Mouse (Mus musculus): ENCODE measurements around the gene Adcy5.
A peak's percentile ranks its signal among the peaks of the same experiment; 100 is the strongest.

Adcy5 gene

DNA sequence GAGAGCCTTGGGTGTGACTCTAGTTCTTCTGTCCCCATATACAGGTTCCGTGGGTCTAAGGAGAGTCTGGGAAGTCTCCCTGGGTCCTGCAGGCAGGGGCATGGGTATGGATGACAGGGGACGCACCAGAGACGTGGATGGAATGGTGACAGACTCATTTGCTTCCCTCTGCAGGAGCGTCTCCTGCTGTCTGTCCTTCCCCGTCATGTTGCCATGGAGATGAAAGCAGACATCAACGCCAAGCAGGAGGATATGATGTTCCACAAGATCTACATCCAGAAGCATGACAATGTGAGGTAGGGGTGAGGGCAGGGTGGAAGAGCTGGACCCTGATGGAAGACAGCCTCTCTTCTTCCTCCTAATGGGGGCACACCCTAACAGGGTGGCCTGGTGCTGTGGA lies 98.3 kb downstream of the Adcy5 start:
- no peak for DNase-seq (ENCODE audit: extremely low spot score, low spot score)

DNA sequence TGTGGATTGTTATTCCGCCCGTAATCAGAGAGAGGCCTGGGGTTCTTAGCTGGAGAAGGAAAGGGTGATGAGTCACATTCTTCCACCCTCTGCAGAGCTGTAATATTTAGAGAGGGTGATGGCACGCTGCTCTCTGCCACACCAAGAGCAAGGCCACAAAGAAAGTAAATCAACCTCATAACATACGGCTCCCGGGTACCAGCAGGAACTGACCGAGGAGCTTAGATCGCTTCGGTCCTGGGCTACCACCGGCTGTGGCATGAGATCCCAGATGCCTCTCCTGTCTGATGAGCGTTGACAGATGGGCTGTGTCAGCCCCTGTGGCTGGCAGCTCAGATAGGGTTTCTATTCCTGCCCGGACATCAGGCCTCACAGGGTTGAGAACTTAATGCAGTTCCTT lies 101.3 kb downstream of the Adcy5 start:
- no peak for DNase-seq (ENCODE audit: extremely low spot score, low spot score)

DNA sequence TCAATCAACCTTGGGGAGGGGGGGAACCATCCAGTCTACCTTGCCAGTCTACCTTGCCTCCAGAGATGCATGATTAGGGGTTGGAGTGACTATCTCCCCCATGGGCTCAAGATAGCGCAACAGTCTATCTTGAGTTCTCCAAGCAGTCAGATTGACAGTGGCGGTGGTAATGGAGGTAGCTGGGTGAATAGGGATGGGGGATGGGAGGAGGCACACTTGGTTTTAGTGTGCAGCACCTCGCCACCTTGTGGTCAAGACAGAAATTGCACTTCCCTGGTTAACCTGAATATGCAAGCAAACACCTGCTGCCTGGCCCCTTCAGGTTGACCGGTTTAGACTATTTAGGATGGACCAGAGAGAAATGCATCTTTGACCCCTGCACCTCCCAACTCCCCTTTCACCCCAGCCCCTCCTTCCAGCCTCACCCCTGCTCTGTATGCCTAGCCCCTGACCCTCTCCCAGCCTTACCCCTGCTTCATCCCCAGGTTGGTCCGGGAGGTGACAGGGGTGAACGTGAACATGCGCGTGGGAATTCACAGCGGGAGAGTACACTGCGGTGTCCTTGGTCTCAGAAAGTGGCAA lies 115.8 kb downstream of the Adcy5 start:
- DNase-seq (ENCODE audit: extremely low spot score, low spot score) = peak; percentile 87

DNA sequence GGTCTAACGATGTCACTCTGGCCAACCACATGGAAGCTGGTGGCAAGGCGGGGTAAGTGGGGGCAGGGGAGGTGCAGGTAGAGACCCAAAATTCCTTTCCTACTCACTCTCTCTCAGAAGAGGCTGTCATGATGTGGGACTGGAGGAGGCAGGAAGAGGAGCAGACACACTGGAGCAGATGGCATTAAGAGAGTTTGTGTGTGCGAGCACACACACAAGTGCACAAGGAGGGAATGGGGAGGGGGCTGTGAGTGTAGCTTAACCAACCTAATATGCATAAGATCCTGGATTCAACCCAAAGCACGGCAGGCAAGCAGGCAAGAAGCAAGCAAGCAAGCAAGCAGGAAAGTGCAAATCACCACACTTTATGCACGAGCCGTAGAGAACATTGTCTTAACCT lies 116.3 kb downstream of the Adcy5 start:
- DNase-seq (ENCODE audit: extremely low spot score, low spot score) = no peak

DNA sequence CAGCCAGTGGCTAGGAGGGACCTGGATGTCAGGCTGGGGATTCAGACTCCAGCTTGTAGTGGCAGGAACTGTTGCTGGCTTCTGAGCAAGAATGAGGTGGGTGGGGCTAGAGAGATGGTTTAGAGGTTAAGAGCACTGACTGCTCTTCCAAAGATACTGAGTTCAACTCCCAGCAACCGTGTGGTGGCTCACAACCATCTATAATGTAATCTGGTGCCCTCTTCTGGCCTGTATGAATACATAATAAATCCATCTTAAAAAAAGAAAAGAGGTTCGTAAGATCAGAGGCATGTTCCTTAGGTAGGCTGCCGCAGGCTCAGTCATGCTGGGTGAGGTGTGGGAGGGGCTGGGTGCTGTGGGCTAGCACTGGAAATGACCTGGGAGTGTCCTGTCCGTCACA lies 116.9 kb downstream of the Adcy5 start:
- no peak for DNase-seq (ENCODE audit: extremely low spot score, low spot score)

DNA sequence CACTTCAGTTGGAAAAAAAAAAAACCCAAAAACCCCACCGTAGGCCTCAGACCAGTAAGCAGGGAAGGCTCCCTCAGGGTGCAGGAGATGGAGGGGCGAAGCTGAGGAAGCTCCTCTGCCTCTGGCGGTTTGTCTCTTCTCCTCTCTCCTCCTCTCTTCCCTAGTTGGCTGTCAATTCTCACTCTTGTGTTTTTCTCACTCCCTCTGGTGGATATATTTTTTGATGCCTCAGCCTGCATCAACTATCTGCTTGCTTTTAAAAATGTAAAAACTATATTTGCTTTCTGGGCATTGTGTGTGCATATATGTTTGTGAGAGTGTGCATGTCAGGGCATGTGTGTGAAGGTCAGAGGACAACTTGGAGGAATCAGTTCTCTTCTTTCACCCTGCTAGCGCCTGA lies 117.7 kb downstream of the Adcy5 start:
- DNase-seq (ENCODE audit: extremely low spot score, low spot score) = no peak

DNA sequence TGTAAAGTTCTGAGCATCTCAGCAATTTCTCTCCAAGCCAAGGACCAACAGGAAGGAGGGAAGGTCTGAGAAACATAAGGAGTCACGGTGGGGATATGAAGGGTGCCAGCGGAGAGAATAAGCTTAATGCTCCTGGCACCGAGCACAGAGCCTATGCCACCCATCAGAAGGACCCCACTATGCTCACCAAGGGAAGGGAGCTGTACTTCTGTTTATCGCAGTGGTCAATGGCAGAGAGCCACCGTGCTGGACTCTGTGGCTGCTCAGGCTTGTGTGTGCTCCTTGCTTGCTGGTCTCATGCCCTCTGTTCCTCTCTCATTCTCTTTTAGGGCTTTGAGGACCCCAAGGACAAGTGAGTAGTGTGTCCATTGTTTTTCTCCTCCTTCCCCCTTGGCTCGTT lies 123.5 kb downstream of the Adcy5 start:
- no peak for DNase-seq (ENCODE audit: extremely low spot score, low spot score)

DNA sequence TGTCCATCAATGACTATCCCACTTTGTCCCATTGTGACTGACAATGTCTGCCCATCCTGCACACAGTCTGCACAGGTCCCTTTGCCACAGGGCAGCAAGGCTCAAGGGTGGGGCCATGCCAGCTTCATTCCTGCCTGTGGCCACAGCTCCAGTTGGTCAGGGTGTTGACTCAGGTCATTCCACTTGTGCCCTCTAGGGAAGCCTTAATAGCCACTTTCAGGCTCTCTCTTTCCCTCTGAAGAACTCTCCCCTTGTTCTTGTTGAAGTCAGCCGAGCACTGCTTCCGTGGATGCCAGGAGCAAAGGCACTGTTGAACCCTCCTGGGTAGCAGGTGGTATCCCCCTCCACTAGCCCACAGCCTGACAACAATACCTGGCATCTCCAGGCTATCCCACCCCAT lies 127.8 kb downstream of the Adcy5 start:
- no peak for DNase-seq (ENCODE audit: extremely low spot score, low spot score)

DNA sequence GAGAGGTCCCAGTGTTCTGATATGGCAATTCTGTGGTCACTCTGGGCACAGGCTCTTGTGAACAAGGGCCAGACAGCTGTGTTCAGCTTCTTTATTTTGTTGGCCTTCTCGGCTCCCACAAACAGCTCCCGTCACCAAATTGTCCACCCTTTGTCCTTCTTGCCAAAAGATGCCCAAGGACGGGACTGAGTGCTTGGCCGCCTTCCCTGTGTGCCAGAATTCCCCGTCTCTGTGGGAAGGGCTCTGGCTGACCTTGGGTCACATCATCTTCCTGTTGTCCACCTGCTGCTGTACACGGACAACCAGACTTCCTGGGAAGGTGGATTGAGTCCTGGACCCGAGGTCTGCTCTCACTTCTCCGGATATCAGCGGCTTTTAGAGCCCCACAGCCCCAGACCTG lies 131.1 kb downstream of the Adcy5 start:
- no peak for DNase-seq (ENCODE audit: extremely low spot score, low spot score)

DNA sequence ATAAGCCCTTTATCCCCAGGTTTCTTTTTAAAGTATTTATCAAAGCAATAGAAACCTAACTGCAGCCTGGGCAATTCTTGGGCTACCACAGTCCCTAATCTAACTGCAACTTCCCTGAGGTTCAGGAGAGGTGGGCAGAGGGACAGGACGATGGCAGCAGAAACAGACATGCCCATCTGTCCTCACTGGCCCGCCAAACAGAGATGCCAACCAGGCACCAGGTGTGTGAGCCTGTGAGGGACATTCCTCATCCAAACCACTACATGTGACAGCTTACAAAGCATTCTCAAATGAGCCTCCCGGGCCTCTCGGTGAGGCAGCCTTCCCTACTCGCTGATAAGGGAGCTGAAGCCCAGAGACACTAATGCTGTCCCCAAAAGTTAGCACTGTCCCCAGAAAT lies 132.6 kb downstream of the Adcy5 start:
- DNase-seq (ENCODE audit: extremely low spot score, low spot score) = no peak

DNA sequence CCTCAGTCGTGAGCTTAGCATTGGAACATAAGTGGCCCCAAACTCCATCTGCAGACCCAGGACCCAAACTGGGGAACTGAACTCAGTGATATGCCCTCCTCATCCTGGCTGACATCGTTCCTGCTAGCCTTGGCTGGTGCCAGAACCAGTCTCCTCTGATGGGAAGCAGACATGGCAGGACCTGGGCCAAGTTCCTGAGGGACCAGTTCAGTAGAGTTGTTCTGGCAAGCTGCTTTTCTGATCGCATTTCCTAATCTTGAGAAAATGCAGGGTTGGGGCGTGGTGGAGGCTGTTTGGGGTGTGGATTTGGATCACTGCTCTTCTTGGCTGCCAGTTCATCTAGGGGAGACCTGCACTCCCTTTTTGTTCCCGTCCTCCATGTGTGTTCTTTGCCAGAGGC lies 143.1 kb downstream of the Adcy5 start:
- DNase-seq (ENCODE audit: extremely low spot score, low spot score) = no peak

DNA sequence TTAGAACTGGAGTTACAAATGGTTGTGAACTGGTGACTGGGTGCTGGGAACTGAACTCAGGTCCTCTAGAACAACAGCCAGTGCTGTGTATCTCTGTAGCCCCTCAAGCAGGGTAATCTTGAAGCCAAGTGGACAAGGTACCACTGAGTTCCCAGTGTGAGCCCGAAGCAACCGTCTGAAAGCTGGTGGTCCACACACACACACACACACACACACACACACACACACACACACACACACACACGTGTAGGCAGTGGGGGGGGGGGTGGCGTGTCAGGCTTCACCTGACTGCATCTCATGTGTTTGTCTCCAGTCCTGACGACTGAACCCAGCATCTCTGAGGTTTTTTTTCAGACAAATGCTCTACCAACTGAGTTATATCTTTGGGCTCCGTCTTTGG lies 145.5 kb downstream of the Adcy5 start:
- no peak for DNase-seq (ENCODE audit: extremely low spot score, low spot score)

DNA sequence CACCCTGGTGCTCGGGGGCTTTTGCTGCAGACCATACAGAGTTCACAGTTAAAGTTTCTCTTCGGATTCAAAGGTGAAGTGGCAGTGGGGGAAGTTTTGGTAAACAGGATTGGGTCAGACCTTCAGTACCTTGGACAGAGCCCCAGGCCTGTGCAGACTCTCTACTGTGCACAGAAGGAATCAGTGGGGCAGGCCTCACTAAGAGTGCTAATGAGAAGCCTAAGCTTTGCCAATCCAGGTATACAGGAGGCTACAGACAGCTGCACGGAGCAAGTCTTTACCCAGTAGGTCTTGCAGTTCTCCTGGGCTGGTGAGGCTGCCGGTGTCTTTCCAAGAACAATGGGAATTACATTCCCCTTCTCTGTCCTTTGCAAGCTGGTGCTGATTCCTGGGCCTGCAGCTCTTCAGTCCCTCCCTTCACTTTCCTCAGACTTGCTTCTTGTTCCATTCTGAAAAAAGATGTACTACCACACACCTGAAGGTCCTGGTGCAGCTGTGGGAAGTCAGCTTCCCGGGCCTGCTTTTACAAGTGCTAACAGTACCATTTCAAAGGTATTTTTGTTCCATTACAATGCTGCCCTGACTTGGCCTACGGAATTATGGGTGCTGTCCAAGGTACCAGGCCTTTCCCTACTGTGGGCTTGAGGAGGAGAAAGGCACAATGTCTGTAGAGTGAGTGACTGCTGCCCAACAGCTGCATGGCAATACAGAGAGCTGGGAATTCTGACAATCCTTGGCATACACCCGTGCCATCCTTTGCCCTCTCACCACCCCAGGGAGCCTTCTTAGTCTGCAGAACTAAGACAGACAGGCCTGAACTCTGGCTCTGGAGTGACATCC lies 148.0 kb downstream of the Adcy5 start:
- peak; percentile 45 for DNase-seq (ENCODE audit: extremely low spot score, low spot score)

DNA sequence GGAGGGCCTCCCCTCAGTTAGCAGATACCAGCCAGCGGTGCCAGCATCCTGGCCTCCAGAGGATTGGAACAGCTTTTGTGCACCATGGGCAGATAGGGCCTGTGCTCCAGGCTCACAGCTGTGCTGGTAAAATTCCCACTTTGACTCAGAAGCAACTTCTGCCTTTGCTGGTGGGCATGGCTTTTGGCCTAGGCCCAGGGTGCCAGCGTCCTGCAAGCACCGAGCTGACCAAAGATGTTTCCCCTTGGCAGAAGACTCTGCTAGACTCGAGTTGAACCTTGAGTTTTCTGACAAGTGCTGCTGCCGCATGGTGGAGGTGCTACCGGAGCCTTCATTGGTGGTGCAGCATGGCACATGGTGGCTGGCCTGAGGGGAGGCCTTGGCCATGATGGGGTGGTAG lies 149.0 kb downstream of the Adcy5 start:
- no peak for DNase-seq (ENCODE audit: extremely low spot score, low spot score)

DNA sequence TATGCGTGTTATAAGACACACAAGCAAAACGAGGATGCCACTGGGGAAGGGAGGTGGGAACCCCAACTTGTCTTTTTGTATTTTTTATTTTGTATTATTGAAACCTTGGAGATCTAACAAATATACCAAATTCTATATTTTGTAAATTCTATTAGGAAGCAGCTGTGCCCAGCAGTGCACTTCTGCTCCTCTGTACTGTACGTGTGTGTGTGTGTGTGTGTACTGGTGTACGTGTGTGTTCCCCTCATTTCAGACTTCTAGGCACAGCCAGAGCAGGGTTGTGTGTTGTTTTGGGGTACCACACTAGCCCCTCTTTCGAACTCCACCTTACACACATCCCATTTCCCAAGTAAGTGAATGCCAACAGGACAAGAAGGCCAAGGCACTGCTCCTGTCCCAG lies 149.7 kb downstream of the Adcy5 start:
- DNase-seq (ENCODE audit: extremely low spot score, low spot score) = no peak

DNA sequence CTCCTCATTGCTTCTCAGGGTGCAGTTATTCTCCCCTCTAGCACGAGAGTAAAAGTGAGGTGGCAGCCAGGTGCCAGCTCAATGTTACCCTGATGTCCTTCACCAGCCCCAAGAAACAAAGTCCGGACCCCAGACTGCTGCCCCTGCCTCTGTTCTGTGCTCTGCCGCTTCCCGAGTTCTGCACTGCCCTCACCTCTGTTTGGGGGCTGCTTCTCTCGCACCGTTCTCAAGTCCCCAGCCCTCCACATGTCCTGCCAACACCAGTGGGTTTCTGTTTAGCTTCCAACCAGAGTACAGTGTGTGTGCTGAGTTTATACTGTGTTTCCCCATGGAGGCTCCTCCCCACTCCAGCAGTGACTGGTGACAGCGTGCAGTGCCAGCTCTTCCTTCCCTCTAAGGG lies 150.5 kb downstream of the Adcy5 start:
- DNase-seq (ENCODE audit: extremely low spot score, low spot score) = no peak

DNA sequence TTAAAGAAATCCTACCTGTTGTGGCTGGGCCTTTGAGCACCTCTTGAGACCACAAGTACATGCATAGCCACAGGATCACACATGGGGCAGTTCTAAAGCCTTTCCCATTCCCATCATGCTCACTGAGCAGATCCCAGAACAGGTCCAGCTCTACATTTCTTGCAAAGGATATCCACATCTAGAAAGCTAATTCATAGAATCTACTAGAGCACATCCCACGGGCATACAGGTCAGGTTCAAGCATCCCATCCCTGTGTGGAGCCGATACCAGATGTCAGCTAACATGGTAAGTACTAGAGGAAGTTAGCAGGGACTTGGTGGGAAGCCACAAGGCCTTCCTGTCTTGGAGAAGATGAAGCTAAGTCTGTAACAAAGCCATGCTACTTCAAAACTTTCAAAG lies 152.0 kb downstream of the Adcy5 start:
- DNase-seq (ENCODE audit: extremely low spot score, low spot score) = no peak

DNA sequence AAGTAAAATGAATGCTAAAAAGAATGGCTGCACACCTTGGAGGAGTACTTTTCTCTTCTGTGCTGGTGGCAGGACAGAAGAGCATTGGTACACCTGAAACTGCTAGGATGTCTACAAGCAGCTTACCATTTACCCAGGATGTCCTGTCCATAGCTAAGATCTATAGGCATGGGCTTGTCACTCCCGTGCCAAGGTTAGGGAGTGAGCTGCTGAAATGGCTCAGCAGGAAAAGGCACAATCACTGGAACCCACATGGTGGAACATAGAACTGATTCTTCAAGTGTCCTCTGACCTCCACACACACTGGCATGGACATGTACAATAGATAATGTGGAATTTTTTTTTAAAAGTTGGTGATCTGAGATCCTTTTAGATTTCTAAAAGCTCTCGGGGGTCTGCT lies 152.7 kb downstream of the Adcy5 start:
- no peak for DNase-seq (ENCODE audit: extremely low spot score, low spot score)

DNA sequence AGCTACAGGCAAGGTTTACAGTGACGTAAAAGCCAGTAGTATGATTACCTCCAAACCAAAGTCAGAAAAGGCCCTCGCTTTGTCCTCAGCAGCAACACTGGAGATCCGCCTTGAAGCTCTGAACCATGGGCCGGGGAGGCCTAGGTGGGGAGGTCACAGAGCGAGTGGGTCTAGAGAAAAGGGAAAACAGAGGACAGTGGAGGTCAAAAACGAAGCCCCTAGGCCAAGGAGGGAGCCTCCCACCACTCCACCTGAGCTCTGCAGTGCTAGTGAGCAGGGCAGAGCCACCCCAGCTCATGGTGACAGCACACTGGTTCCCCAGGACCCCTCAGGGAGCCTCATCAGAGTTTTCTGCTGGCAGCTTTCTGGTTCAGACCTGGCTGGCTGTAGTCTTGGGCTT lies 153.3 kb downstream of the Adcy5 start:
- DNase-seq (ENCODE audit: extremely low spot score, low spot score) = no peak

DNA sequence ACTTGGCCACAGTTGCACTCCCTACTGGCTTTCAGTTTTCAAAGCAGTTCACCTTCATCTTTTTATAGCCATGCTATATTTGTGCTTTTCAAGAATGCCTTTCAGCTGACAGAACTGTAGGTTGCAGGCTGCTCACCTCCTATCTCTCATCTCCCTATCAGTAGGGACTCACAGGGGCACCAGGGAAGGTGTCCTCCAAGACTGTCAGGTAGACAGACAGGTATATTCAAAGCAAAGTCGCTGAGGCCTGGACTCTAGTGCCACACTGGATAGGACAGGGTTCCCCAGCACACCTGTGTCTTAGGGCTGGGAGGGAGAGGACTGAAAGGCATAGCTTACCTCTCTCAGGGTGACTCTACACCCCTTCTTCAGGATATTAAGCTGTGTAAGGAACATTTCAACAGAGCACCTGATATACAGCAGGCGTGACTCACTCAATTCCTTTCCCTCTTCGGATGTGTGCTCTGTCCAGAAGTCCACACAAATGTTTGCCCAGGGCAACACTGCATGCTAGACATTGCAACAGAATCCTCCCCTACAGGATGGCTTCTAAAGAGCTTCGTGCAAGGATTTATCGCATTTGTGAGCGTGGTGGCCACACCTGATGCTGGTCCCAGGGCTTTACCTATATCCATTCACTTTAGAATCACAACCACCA lies 153.9 kb downstream of the Adcy5 start:
- no peak for DNase-seq (ENCODE audit: extremely low spot score, low spot score)

DNA sequence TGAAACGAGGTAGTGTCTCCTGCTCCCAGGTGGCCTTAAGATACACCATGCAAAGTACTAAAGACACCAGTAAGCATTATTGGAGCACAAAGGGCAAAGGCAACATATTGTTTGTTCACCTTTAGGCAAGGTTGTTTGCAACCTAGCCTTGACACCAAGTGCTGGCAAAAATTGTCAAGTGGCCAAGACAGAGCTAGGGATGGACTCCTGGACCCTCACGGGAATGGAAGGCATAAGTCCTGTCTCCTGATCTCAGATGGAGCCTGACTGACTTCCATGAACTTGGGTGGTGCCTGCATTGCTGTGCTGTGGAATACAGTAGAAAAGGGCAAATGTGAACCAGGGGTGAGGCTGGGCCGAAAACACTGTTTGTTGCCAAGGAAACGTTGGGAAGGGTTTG lies 155.0 kb downstream of the Adcy5 start:
- DNase-seq (ENCODE audit: extremely low spot score, low spot score) = no peak

DNA sequence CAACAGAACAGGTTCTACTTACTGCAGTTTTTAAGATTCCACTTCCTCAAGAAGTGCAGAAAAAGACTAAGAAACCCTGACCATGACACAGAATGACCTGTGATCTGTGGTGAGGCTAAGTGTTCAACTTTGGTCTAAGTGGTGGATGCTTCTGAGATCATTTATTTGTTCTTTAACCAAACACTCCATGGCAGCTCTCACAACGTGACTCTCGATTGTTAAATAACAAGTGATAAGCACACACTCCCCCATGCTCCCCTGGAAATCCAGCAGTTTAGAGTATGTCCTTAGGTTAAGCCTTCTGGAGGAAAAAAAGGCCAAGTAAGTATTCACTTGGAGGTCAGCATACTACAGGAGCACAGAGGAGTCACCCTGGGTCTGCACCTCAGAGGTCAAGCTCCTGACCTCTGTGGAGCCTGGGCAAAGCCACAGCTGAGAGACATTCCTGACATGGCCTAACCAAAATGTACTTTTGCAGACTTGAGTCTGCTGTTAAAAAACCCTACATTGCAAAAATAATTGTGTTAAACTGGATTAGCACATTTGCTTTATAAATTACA lies 156.0 kb downstream of the Adcy5 start:
- no peak for DNase-seq (ENCODE audit: extremely low spot score, low spot score)

DNA sequence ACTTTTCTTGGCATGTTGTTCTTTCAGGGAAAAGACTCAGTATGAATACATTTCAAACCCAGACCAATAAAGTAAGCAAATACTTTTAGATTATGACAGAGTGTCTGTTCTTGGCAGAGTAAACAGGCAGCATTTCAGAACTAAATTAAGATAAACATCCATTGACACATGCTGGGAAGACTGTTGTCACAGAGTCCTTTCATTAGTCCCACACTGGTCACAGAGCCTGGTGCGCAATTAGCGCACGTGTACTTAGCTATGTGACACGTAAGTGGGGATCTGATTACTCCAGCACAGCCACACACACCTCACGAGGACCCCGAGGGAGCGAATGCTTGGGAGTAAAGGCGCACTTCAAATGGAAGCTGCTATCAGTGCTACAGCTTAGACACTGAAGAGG lies 156.9 kb downstream of the Adcy5 start:
- DNase-seq (ENCODE audit: extremely low spot score, low spot score) = no peak

Data from neural tube, embryonic 10.5 days (tissue).